Mouse (Mus musculus): Measurements from ENCODE around the gene Gnb1.

The Gnb1 gene

DNA sequence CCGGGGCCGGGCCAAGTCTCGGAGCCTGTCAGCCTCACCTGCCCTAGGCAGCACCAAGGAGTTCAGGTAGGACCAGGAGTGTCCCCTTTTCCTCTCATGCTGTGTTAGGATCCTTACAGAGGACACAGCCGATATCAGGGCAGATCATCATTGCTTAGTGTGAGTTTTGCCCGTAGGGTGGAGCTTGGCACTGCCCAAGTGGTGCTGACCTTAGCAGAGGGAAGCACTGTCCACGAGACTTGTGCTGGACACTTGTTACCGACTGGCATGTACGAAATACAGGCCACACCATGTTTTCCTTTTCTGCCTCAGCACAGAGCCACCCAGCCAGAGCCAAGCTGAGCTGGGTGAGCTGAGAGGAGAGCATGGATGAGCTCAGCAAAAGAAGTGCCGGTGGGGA is 86.0 kb downstream of the Gnb1 start:
- no peak for DNase-seq (ENCODE audit: low spot score in 2 of 2)

DNA sequence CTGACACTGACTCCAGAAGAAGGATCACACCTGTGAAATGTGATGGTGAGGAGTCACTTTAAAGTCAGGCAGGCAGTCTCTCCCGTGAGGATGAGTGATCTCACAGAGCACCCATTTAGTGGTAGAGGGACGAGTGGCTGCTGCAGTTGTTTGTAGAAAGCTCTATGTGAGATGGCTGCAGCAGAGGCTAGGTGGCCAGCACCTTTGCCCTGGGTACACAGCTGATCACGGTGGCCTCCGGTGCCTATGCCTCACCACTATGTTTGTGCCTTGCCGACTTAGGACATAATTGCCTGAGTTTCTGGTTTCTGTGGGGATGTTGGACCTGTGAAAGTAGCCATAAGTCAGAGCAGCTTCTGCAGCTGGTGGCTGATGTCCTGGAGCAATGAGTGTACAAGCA is 86.6 kb downstream of the Gnb1 start:
- no peak for DNase-seq (ENCODE audit: low spot score in 2 of 2)

- DNase-seq (ENCODE audit: low spot score in 2 of 2): no peak
Measured at GRCm38 (mm10) chr4:155578336-155579125, 87.4 kb downstream of the Gnb1 start.

DNA sequence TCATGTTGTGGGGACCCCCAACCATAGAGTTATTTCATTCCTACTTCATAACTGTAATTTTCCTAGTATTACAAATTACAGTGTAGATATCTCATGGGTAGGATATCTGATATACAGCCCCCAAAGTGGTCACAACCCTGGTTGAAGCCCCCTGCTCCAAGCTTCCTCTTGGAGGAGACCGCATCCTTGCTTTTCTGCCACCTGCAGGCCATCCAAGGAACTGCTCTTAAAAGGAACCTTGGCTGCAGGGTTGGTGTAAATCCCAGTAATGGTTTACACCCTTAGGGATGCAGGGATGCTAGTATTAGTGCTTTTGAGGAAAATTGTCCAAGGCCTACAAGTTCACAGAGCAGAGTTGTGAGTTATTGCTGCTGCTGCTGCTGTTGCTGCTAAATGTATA is 89.3 kb downstream of the Gnb1 start:
- DNase-seq (ENCODE audit: low spot score in 2 of 2): peak; percentile 43 to 67

- DNase-seq (ENCODE audit: low spot score in 2 of 2): no peak
Measured at GRCm38 (mm10) chr4:155582279-155582905, 91.2 kb downstream of the Gnb1 start.

- DNase-seq (ENCODE audit: low spot score in 2 of 2): no peak
Measured at GRCm38 (mm10) chr4:155589356-155589755, 98.2 kb downstream of the Gnb1 start.

DNA sequence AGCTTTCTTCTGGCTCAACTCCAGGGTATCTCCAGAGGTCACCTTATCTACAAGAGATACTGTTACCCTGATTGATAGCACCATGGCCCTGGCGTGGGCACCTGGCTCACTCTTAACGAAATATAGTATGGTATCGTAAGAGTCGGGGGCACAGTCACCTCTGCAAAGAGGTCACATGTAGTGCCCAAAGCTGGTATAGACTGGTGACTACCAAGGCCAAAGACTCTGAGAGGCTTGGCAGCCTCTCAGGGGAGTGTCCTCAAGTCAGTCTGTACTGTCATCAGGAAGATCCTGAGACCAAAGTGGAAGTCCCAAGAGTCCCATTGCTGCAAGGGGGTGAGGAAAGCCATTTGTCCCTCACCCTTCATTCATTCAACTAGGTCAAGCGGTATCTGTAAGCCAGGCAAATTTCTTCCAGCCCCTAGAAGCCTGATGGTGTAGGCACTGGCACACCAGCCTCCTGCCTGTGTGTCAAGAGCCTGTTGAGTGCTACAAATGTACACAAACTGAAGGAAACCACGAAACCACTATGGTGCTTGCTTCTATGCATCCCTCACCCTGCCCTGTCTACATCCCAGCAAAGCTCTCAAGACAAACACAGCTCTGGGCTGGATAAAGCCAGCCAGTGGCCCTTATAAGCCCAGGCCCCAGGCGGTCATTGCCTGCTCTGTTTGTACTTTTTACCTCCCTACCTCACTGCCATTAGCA is 100.0 kb downstream of the Gnb1 start:
- no peak for DNase-seq (ENCODE audit: low spot score in 2 of 2)

DNA sequence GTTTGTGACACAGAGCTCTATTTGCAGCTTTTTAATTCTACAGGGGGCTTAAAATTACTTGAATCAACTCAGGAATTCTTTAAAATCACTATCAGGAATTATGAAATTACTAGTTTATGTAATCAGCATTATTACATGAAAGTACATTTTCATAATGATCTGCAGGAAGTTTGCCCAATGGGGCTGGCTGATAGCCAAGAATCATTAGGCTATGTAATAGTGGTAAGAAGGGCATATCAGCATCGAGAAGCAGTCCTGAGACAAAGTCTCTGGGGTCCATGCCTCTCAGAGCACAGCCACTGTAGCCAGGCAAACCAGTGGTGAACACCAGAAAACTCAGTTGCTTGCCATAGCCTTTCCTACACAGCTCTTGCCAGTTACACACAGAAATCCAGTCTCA is 102.6 kb downstream of the Gnb1 start:
- no peak for DNase-seq (ENCODE audit: low spot score in 2 of 2)

GRCm38 (mm10) chr4:155595777-155596176 is 104.6 kb downstream of the Gnb1 start:
- DNase-seq (ENCODE audit: low spot score in 2 of 2): no peak

DNA sequence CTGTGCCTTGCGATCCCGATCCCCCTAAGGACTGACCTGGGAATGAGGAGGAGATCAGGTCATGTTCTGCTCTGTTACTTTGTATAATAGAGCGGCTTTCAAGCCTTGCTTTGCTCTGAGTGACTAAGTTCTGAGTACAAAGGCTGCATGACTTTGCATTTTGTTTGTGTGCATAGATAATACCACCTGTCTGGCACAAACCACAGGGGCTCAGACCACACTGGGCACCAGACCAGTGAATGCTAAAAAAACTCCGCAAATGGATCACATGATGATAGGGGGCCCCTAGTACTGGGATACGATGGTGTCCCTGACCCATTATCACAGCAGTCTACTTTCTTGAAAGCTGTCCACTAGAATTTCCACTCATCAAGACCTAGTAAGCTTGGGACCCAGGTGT is 105.4 kb downstream of the Gnb1 start:
- no peak for DNase-seq (ENCODE audit: low spot score in 2 of 2)

- DNase-seq (ENCODE audit: low spot score in 2 of 2): no peak
Measured at GRCm38 (mm10) chr4:155598536-155598935, 107.4 kb downstream of the Gnb1 start.

DNA sequence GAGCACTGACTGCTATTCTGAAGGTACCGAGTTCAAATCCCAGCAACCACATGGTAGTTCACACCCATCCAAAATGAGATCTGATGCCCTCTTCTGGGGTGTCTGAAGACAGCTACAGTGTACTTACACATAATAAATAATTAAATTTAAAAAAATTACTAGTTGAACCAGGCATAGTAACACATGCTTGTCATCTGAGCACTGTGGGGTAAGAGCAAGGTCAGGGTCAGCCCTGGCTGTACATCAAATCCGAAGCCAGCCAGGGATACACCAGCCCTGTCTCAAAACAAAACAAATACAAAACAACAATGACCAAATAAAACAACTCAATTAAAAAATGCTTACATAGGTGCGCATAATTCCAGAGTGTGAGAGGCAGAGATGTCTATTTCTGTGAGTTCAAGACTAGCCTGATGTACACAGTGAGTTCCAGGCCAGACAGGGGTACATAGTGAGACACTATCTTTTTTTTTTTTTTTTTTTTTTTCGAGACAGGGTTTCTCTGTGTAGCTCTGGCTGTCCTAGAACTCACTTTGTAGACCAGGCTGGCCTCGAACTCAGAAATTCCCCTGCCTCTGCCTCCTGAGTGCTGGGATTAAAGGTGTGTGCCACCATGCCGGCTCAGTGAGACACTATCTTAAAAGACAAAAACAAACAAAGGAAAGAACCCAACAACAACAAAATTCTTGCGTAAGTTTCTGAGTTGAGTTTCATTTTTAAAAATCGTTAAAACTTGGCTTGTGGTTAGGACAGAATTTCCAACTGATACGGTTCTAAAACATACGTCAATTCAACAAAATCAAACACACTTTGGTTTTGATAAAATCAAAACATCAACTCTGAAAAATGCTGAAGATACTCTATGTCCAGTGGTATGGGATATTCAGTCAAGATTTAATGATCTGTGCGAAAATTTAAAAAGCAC is 109.0 kb downstream of the Gnb1 start:
- DNase-seq (ENCODE audit: low spot score in 2 of 2): no peak

DNA sequence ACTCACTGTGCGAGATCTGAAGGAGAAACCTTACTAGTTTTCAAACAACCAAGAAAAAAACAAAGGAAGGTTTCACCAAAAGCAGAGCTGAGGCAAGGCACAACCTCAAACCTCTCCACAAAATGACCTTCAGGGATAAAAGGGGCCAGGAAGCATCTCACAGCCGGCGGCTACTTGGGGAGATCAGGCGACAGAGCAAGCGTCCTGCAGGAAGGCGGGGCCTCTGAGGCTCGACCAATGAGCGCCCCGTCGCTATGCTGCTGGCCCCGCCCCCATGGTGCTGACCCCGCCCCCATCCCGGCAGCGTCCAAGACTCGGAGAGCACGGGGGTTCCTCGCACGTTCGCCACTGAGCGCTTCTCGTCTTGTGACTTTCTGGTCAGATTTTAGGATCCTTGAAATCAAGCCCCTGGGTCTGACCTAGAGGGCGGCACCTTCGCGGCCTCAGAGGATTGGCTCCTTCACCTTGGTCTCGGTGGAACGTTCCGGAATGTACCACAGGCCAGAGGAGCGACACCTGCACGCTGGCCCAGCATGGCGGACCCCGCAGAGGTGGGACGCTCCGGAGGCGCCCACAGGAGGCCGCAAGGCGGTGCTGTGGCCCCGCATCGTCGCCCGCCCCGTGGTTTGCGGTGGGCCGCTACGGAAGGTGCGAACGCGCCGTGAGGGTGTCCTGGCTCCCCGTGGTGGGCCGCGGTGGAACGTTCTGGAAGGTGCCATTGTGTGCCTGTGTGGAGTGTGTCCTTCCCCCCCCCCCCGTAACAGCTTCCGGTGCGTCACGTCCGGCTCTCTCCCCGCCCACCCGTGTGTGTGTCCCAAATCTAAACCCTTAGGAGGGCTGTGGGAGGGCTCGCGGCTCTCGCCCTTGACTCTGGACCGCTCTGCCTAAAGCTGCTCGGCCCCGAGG is 110.2 kb downstream of the Gnb1 start, which contains the start of gene Slc35e2:
Gene Slc35e2, plus strand, starts transcription at position 326 of the 906 bp plus-strand sequence.
- DNase-seq (ENCODE audit: low spot score in 2 of 2): peak; percentile 84 to 98

- no peak for DNase-seq (ENCODE audit: low spot score in 2 of 2)
Measured at GRCm38 (mm10) chr4:155601997-155602456, 110.9 kb downstream of the Gnb1 start.

DNA sequence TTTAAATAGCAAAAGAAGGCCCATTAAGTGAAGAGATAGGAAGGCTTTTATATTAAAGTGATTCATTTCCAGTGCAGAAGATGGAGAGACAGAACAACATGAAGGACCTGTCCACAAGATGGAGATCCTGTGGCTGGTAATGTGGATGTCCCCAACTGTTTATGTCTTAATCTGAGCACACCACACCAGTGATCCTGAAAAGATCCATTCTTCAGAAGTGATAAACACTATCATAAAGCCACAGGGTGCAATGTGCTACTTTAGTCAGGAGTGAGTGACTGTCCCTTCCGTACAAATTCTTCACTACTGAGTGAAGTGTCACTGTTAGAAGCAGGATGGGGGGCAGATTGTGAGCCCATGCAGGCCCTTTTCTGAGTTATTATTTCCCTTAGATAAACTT is 111.6 kb downstream of the Gnb1 start:
- no peak for DNase-seq (ENCODE audit: low spot score in 2 of 2)

DNA sequence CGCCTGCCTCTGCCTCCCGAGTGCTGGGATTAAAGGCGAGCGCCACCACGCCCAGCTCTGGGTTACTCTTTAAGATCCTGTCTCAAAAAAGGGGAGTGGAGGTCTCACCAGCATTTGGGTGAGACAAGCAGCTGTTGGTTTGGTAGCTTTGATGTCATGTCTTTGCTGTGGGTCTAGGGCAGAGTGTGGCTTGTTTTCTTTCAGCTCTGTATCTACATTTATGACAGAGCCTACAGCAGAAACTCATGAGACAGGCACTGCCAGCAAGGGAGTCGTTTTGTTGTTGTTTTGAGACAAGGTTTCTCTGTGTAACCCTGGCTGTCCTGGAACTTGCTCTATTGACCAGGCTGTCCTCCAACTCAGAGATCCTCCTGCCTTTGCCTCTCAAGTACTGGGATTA is 112.6 kb downstream of the Gnb1 start:
- DNase-seq (ENCODE audit: low spot score in 2 of 2): no peak

GRCm38 (mm10) chr4:155605132-155605531 is 114.0 kb downstream of the Gnb1 start:
- DNase-seq (ENCODE audit: low spot score in 2 of 2): no peak

DNA sequence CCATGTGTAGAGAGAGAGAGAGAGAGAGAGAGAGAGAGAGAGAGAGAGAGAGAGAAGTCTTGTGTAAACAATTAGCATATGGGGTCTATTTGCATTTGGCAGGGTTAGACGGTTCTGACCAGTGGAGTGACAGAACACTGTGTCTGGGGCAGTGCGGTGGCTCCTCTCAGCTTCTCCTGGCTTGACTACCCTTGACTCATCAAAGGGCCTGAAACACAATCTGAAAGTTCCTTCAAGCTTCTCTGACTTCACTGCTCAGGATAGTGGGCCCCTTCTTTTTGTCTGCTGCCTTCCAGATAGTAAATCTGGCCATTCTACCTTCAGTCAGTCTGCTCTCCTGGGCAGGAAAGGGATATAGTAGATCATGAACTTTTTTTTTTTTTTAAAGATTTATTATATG is 115.7 kb downstream of the Gnb1 start:
- DNase-seq (ENCODE audit: low spot score in 2 of 2): no peak
